Mouse (Mus musculus): ENCODE measurements around the gene Cdkn2b.

GRCm38 (mm10) chr4:89353071-89353582, 42.3 kb upstream of the Cdkn2b start:
- TF ChIP-seq CTCF (IDR thresholded peaks at IDR 0.05; ENCODE audit: insufficient read depth, low read length) (no peak), POLR2A (IDR thresholded peaks at IDR 0.05; ENCODE audit: borderline replicate concordance, extremely low read depth, low read depth, low read length) (no peak)
